Mouse (Mus musculus): ENCODE measurements around the gene B3galt4.

Gene B3galt4

GRCm38 (mm10) chr17:33940981-33941380, 10.3 kb downstream of the B3galt4 start:
- no peak for DNase-seq

DNA sequence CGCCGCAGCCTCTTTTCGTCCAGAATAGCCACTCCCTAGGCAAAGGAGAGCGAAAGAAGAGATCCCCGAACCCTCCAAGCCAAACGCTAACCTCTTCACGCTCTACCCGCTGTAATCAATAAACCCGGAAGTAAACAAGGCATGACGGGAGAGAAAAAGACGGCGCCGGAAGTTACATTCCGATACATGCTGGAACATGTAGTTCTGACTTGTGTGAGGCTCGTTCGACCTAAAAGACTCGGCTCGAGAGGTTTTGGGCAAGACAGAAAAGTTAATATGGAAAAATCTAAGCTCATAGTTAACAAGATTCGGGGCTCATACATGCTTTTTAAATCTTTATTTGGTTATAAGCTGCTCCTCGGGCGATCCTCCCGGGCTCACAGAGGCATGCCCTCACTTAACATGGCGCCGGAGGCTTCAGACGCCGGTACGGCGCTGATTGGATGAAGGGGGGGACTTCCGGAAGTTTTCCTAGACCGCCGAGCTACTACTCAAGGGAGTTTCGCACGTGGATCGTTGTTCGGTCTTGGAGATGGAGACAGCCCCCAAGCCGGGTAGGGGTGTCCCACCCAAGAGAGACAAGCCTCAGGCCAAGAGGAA, 11.0 kb downstream of the B3galt4 start, which contains the start of the genes Pfdn6 and Wdr46:
Gene Pfdn6, minus strand, starts transcription at position 138 of the 600 bp plus-strand sequence.
Gene Wdr46, plus strand, starts transcription at position 455 of the 600 bp plus-strand sequence.
- DNase-seq: peak; percentile 91 to 92

DNA sequence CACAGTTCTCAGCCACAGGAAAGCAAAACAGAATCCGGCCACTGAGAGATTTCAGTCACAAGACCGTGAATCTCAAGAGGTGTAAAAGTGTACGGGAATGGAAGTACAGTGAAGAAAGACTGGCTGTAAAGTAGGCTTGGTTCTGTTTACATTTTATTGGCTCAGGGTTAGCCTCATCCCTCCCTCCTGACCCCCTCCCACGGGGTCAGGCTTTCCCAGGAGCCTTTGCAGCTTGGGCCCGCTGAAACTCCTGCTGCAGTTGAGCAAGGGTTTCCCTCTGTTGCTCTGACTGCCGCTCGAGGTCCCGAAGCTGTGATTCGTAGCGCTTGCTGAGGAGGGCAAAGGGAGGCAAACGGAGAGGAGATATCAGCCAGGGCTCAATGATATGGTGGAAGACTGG, 12.5 kb downstream of the B3galt4 start:
- no peak for DNase-seq

- no peak for DNase-seq
These were observed 14.3 kb downstream of the B3galt4 start for GRCm38 (mm10) chr17:33936993-33937392.

DNA sequence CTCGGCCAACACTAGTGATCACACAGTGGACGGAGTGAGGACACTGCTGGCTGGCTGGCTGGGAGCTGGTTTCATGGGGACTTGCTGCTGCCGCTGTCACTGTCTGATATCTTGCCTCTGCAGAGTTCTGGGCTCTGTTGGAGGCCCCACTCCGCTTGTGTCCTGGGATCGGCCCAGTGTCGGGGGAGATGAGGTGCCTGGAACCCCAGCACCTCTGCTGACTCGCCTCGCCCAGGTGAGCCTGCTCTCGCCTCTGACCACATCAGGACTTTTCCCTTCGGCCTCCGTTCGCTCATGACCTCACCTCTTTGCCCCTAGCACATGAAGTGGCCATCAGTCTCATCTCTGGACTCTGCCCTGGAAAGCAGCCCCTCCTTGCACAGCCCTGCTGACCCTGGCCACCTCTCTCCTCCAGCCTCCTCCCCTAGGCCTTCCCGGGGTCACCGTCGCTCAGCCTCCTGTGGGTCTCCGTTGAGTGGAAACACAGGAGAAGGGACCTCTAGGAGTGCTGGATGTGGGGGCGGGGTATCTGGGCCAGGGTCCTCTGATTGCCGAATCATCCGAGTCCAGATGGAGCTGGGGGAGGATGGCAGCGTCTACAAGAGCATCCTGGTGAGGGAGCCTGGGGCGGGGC, 15.7 kb downstream of the B3galt4 start:
- no peak for DNase-seq

GRCm38 (mm10) chr17:33932970-33933369, 18.3 kb downstream of the B3galt4 start:
- DNase-seq: no peak

DNA sequence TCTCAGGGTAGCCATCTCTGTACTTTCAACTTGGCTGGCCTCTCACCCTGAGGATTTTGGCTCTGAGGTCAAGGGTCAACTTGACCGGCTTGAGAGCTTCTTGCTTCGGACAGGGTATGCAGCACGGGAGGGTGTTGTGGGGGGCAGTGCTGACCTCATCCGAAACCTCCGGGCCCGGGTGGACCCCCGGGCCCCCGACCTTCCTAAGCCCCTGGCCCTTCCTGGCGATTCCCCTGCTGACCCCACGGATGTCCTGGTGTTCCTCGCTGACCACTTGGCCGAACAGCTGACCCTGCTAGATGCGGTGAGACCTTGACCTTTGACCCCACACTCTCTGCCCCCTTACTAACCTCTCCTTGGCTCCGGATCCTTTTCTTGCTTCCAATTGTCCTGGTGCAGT, 18.8 kb downstream of the B3galt4 start:
- no peak for DNase-seq

DNA sequence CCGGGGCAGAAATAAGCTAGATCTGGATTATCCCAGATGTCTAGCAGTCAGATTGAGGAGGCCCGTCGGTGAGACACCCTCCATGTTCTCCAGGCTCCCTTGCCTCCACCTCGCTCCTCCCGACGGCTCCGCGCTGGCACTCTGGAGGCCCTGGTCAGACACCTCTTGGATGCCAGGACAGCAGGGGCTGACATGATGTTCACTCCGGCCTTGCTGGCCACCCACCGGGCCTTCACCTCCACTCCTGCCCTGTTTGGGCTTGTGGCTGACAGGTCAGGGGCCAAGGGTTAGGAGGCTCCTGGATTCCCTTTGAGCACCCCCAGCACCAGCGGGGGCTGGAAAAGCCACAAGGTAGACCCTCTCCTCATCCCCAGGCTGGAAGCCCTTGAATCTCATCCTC, 19.3 kb downstream of the B3galt4 start:
- no peak for DNase-seq

DNA sequence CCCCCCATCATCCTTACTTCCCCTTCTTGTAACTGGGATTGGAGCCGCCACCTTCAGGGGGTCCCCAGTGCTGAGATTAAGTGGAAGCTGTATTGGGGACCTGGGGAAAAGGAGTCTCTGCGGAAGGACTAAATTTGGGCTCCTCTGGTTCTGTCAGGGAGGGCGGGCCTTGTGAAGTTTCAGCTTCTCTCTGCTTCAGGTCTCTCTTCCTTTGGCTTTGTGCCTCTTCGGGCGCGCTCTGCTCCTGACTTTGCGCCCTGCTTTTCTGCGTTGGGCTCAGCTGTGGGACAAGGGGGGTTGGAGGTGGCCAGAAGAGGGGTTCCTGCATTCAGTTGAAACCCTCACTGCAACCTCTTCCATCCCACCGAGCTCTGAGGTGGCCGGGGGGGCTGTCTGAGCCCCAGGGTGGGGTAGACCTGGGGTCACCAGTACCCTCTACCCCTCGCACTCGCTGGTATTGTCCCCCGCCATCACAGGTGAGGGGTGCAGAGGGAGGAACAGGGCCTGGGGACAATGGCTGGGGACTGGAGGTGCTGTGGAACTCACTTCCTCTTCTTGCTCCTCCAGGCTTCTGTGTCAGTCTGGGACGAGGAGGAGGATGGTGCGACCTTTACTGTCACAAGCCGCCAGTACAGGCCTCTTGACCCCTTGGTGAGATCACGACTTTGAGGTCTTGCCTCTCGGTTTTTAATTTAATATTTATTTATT, 20.0 kb downstream of the B3galt4 start:
- no peak for DNase-seq

DNA sequence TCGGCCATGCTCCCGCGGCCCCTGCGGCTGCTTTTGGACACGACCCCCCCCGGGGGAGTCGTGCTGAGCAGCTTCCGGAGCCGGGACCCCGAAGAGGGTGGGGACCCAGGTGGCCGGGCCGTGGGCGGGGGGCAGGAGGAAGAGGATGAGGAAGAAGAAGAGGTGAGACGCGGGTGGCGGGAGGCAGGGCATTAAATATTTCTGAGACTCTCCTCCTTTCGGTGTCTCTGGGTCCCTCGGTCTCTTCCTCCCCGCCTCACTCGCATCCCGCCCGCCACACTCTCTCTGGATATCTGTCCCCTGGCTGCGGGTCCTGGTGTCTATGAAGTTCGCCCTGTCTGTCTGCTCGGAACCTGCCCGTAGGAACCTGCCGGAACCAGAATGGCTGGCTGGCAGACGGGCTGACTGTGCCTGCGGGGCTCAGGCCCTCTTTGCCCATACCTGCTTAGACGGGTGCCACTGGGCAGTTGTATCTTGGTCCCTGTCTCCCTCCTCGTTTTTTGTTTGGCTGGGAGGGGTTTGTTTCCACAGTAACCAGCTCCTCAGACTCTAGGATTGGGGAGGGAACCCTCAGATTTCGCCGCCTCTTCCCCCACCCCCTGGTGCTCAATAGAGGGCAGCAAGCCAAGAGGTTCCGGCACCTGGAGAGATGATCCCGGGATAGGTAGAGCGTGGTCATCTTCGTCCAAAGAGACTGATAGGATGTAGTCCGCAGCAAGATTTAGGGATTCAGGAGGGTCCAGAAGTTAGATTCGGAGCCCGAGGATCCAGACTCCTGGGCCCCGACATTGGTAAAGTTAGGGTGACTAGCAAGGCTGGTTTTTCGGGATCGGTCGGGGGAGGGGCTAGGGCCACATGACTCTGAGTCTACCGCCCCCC, 20.8 kb downstream of the B3galt4 start:
- peak; percentile 60 to 67 for DNase-seq

- DNase-seq: peak; percentile 98
These were observed 21.7 kb downstream of the B3galt4 start, which contains the start of gene Rgl2 for GRCm38 (mm10) chr17:33929371-33930279. Rgl2 (plus strand) TSS chr17:33929543.

- no peak for DNase-seq
These were observed 22.9 kb downstream of the B3galt4 start for GRCm38 (mm10) chr17:33928251-33928947.

DNA sequence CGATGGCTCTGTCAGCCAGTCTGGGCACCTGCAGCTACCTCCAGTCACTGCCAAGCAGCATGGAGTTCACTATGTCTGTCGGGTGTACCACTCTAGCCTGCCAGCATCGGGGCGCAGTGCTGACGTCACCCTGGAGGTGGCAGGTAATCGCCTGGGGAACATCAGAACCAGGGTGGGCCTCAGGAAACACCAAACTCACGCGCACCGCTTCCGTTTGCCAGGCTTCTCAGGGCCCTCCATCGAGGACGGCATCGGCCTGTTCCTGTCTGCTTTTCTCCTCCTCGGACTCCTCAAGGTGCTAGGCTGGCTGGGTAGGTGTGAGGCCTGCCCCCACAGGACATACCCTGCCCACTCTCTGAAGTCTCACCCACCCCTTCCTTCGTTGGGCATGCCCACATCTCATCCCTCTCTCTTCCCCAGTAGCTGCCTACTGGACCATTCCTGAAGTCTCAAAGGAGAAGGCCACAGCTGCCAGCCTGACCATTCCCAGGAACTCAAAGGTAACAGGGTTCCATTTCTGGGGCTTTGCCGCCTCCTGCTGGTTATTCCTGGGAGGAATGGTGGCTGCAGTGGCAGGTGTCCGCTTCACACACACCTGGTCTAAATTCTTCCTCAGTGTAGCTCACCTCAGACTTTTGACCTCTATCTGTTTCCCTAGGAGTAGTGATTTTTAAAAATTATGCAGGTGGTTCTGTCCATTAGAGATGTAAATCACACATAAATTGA, 24.9 kb downstream of the B3galt4 start:
- DNase-seq: peak in 1 of 2 experiments; percentile 62

DNA sequence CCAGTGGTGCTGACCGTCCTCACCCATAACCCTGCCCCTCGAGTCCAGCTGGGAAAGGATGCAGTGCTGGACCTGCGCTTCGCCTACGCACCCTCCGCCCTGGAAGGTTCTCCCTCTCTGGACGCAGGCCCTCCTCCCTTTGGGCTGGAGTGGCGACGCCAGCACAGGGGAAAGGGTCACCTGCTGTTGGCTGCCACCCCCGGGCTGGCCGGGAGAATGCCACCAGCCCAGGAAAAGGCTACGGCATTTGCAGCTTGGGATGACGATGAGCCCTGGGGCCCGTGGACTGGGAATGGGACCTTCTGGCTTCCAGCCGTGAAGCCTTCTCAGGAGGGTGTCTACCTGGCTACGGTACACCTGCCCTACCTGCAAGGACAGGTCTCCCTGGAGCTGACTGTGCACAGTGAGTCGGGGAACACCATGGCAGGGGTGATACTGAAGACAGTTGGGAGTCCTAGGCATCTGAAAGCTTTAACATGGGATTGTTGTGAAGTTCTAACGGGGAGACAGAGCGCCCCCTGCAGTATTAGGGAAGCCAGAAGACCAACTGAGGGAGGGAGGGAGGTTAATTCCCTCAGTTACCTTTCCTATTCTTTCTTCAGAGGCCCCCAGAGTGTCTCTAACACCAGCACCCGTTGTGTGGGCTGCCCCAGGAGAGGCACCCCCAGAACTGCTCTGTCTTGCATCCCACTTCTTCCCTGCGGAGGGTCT, 25.7 kb downstream of the B3galt4 start:
- DNase-seq: no peak

GRCm38 (mm10) chr17:33924577-33925283, 26.6 kb downstream of the B3galt4 start:
- peak; percentile 56 to 86 for DNase-seq

DNA sequence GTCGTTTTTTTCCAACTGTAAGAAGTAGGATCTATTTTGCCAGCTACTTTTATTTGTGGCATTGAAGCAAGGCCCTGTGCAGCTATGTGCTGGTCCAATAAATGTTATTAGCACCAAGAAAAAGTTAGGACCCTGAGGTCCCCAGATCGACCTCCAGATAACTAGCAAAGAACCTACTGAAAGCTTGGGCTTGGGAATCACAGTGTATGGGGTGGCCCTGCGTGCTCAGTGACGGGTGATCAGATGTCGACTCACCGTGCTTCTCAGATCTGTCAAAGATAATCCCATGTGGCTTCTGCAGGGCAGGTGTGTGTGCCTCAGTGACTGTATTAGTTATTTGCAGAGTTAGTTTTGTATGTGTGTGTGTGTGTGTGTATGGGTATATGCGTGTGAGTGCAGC, 29.9 kb downstream of the B3galt4 start:
- DNase-seq: no peak

DNA sequence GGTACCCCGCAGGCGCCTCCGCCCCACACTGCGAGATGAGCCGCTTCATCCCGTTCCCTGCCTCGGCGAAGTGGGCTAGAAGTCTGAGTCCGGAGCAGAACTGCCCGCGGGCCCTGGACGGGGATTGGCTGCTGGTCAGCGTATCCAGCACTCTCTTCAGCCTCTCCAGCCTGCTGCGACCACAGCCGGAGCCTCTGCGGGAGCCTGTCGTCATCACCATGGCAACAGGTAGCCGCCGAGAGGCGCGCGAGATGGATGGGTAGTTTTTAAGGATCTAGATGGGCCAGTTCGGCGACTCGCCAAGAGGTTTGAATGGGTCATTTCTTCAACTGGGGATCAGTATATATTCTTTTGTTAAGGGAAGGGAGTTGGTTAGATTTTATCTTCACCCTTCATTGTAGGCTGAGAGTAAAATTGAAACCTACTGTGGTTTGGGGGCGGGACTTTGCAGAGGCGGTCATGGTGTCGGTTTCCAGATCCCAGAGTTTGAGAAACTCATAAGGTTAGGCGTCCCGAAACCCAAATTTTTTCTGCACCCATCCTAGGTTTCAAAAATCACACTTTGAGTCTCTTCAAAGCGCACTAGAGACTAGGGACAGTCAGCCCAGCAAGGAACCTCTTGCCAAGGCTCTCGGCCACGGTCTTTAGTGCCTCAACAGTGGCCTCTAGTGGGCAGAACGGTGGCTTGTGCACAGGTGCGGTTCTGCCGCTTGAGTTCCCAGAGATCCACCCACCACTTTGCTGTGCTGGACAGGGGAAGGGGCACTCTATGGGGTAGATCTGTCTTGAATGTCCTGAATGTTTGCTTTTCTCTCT, 30.8 kb downstream of the B3galt4 start:
- DNase-seq: peak; percentile 95 to 97

Data from cerebellum, postnatal 14 days (tissue).